Mouse (Mus musculus) adipose tissue, adult 10 weeks (tissue): Measurements from ENCODE around the gene Gm21883. TPM values are rescaled to one million over a fixed set of nuclear protein-coding genes. Genes with fewer than 3 reads are reported as not detected.

Experiments used
- polyA plus RNA-seq: library from polyadenylated mRNA; stranded (reverse); fragments of 350-450 nt; fragmentation: Illumina TruSeq; extraction: RNeasy Lipid Tissue Mini Kit (QIAGEN cat#74804); gene quantifications from one replicate; pipeline ENCODE4 v1.2.3, GENCODE M21; 2014; ENCODE audit warnings: low read depth, low replicate concordance

Gm21883 gene
- polyA plus RNA-seq, result not detected

GRCm38 (mm10) chrX:31574183-31574582 is at the start of gene Gm21883:
TSS of gene Gm21883 (minus strand) at chrX:31574283.

GRCm38 (mm10) chrX:31618820-31619219 is 44.7 kb upstream of the Gm21883 start, which contains the start of gene Spin2e:
TSS of gene Spin2e (minus strand) at chrX:31618920.

Other genes starting within 250 kb of the Gm21883 start
- gene Btbd35f26, start 237.8 kb downstream of the Gm21883 start, polyA plus RNA-seq, result not detected
- gene Btbd35f19, start 190.4 kb downstream of the Gm21883 start, polyA plus RNA-seq, result not detected
- gene Spin2e, start 44.6 kb upstream of the Gm21883 start, polyA plus RNA-seq, result not detected
- gene Btbd35f25, start 142.9 kb upstream of the Gm21883 start, polyA plus RNA-seq, result not detected